Mouse (Mus musculus): Measurements from ENCODE around the gene Rasl10b.
A peak's percentile ranks its signal among the peaks of the same experiment; 100 is the strongest.

Gene Rasl10b

DNA sequence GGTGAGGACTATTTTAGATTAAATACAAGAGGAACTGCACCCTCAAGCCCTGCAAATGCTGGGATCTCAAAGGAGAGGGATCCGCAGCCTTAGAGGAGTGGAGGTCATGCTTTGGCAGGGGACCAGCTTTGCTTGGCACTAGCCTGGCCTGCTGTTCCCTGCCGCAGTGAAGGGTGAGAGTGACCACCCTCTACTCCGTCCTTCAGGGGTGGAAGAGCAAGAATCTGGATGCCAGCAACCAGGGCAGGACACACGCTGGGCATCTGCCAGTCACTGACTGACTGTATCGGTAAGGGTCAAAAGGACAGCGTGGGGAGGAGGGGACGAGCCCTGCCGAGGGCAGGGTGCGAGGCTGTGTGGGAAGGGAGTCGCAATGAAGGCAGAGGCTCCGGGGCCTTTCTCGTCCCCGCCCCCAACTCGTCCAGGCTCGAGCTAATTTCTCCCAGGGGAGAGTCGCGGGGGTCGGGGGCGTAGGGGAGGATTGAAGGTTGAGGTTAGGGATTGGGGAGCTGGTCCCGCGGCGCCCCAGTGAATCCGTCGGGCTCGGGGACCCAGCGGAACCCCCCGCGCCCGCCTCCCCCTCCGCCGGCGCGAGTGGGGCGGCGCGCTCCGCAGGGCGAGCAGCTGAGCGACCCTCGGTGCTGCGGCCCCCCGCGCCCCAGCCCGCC lies at the start of gene Rasl10b:
Rasl10b (plus strand) TSS at position 51 of the 668 bp plus-strand sequence.
- DNase-seq (ENCODE audit: low spot score): no peak

DNA sequence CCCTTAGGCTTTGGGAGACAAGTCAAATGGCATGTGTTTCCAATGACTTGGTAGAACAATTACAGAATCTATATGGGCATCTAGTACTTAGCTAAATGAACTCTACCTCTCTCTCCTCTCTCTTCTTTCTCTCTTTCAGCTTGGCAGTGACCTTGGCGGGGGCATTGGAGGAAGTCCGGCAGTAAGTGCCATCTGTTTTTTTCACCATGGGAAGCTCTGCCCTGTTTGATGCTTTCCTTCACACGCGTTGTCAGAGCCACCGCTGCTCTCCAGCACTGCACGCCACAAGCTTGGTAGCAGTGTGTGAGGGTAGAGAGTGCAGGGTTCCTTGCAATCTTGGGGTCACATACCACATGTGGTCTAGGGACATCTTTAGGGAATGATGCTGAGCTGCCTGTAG lies 44.3 kb upstream of the Rasl10b start:
- no peak for DNase-seq (ENCODE audit: low spot score)

DNA sequence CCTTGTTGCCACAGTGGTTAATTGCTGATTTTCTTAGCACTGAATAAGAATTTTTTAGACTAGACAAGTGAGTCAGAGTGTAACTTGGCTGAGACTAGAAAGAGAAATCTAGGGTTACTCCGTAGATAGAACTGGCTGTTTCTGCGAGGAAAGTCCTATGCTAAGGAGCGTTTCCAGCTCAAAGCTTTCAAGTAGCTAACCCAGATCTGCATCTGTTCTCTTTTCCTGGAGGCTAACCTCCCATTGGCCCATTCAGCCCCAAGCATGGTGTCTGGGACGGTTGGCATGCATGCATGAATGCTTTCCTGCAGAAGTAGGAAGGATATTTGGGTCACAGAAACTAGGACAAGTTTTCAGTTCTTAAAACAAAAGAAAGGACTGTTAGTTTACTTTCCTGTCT lies 37.7 kb upstream of the Rasl10b start:
- no peak for DNase-seq (ENCODE audit: low spot score)

DNA sequence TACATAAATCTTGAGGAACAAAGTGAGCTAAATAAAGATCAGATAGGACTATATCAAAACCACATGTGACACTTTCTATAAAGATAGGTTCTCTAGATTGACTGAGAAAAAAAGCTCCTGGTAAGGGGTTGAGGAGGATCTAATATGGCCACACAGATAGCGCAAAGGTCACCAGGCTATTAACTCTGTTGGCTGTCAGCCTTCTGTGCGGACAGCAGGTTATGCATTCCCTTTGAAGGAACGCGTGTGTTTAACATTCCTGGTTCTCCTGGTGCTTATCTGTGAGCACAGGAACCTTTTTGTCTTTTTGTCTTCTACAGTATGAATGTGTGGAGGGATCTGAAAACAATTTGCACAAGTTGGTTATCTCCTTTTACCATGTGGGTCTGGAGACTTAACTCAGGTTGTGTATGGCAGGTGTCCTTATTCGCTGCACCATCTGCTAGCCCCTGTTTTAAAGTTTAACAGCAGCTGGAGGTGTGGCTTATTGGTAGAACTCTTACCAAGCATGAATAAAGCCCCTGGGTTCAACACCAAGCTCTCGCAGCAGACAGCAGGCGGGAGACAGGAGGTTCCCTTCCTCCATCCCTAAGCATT lies 29.1 kb upstream of the Rasl10b start:
- no peak for DNase-seq (ENCODE audit: low spot score)

DNA sequence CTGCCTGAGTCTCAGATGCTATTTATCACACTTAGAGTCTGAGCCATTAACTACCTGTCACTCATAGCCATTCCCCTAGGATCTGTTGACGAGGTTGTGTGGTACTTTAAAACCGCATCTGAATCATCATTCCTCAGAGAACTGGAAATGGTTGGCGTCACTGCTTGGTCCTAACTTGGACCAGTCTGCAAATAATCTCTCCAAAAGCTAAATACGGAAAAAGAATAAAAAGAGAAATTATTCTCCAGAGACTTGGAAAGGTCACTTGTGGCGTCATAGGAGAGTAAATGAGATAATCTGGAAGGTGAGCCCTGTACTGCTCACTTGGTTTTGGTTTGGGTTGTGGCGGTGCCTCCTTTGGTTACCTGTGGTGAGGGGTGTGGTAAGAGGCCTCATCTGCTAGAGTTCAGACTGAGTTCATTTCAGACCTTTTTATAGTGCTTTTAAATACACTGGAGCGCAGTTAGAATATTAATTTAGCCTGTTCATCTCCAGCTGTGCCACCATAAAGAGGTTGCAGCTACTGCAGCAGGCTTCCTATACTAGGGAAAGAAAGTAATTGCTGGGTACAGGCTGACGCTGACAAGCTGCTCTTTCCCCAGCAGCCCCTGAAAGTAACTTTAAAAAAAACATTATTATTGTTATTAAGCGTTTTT lies 25.9 kb upstream of the Rasl10b start:
- no peak for DNase-seq (ENCODE audit: low spot score)

DNA sequence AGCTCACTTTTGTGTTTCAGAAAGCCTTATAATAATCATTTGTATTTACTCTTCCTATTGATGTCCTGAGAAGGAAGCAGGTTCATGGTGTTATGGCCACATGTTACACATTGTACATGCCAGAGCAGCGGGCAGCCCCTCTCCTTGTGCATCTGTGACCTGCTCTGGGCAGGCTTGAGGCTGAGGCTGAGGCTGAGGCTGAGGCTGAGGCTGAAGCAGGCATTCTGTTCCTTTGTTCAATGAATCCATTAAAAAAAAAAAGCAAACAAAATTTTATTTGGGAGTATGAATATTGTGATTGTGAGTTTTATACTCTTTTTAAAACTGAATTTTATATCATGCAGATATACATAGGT lies 25.4 kb upstream of the Rasl10b start:
- no peak for DNase-seq (ENCODE audit: low spot score)

DNA sequence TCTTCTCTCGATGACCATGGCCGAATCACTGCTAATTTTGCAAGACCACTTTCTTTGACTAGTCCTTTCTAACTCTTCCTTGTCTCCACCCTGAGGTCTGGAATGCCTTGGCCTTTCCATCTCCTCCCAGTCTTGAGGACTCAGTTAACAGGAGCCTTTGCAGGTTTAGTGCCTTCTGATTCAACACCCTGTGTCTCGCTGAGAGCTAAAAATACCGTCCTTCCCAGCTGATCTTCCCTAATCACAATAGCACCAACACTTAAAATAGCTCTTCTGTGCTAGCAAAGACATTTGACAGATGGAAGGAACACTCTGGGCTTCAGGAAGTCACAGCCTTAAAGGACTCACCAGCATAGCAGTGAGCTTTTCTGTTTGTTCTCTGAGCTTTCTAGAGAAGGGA lies 15.9 kb upstream of the Rasl10b start:
- no peak for DNase-seq (ENCODE audit: low spot score)

DNA sequence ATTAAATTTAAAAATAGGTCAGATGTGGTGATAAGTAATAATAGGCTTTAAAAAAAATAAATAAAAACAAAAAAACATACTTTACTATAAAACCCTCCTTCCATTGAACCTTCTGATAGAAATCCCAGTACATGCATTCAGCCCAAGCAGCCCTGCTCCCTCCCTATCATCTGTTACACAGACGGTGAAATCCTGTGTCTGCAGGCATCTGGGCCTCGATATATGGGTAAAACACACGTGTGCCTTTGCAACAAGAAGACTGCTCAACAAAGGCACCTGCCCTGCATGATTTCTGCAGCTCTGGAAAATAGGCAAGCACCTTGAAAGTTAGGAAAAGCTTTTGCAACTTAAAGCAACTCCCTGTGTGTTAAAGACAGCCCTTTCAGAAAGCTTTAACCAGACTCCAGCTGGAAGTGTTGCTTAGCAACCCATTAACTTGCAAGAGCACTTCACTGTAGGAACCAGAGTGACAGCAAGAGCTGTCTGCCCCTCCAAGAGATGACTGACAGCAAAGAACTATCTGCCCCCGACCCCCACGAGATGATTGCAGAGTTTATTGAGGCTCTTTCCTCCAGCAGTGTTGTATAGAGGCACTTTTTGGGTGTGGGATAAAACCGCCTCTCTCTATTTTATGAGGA lies 14.0 kb upstream of the Rasl10b start:
- no peak for DNase-seq (ENCODE audit: low spot score)

DNA sequence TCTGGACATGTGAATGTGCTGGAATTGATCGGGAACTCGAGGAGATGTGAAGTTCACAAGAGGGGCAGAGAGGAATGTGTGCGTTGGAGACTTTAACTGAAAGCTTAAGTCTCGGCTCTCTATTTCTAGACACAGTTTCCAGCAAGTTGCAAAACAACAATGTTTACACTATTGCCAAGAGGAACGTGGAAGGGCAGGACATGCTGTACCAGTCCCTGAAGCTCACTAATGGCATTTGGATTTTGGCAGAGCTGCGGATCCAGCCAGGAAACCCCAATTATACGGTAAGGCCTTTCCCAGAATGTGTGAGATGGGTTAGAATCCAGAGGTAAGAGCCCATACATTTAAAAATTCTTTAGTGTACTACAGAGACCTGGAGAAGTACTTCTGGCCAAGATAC lies 11.3 kb upstream of the Rasl10b start:
- DNase-seq (ENCODE audit: low spot score): no peak

DNA sequence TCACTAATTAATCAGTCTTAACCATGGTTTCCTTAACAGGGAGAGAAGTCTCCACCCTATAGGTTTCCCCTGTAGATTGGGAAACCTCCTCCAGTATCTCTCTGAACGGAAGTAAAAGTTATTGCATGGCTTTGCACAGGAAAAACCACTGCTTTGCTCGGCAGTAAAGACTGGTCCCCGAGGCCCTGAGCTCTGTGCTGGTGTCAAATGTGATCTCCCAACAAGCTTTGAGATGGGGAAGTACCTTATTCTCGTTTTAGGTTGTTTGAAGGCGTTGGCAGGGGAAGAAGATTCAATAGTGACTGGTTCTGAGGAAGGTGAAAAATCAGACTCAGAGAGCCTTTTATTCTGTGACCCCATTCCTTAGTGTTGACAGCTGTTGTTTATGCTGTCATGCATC lies 10.2 kb upstream of the Rasl10b start:
- no peak for DNase-seq (ENCODE audit: low spot score)

DNA sequence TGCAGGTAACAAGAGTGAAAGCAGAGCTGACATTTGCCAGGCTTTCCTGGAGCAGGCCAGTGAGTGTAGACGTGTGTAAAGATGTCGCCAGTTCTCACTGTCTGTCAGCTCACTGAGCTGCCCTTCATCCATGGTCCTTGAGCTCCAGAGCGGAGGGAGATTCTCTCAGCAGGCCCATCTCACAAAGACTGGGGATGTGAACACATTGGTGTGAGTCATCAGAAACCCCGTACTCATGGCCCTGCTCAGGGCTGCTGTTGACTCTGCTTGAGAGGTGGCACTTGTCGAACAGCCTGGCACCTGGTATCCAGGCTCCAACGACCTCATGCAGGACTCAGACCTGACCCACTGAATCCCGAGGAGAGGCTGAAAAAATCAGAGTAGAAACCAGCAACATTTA lies 5.2 kb upstream of the Rasl10b start:
- no peak for DNase-seq (ENCODE audit: low spot score)

DNA sequence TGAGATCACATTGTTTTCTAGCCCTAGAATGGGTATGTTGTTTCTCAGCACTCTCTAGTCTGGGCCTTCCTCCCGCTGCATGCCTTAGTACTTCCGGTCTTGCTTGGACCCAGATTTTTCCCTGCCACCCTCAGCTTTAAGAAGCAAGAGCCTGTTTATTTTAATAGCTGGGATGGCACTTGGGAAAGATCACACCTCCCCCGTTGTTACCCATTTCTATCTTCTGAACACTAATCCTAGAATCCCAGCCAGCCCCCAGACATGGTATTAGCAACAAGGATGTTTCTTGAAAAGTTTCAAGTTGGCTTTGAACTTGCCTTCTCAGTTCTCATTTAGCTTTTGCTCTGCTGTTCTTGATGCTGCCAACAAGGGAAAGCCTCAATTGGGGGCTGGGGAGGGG lies 2.5 kb upstream of the Rasl10b start:
- DNase-seq (ENCODE audit: low spot score): no peak

DNA sequence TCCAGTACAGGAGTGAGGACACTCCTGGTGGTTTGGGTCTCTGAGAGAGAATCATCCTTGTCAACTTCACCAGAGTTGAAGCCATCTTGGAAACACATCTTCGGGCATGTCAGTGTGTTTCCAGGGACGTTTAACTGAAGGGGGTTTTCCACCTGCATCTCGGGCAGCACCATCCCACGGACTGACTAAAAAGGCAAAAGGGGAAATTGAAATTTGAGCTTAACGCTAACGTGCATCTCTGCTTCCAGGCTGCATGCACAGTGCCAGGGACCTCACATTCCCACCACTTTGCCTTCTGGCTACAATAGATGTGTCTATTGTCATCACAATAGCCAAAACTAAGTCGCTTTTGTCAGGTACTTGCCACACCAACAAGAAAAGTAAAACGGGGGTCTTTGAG lies 695 bp upstream of the Rasl10b start:
- DNase-seq (ENCODE audit: low spot score): no peak

DNA sequence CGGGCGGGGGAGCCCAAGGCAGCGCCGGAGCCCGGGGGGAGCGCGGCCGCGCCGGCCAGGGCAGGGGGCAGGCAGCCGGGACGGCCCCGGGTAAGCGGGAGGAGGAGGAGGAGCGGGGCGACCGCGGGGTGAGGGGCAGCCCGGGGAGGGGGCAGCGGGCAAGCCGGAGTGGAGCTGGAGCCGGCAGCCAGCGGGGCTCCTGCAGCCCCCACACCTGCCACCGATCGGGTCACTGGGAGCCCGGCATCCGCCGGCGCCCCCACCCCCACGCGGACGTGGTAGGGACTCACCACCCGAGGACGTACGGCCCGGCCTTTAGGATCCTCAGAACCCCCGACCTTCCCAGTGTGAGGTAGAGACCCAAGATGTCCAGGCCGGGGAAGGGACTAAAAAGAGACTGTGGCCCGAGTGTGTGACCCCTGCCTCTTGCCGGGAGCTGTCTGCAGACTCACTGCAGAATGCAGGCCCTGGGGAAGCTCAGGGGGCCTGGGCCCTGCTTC lies 905 bp downstream of the Rasl10b start:
- no peak for DNase-seq (ENCODE audit: low spot score)

DNA sequence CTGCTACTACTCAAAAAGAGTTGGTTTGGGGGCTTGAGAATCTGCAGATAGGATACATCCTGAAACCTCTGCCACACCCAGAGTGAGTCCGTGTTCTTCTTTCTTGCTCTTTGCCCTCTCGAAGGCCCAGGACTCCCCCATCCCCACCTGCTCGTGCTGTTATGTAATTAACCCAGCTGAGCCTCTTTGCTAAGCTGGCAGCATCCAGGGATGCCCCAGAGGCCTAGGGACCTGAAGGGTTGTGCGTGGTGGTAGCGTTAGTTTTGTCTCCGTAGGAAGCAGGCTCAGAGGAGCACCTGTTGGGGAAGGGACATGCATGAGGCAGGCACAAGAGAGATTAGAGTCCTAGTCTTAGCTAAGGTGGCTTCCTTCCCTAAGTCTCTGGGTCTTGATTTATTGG lies 1.6 kb downstream of the Rasl10b start:
- DNase-seq (ENCODE audit: low spot score): no peak

DNA sequence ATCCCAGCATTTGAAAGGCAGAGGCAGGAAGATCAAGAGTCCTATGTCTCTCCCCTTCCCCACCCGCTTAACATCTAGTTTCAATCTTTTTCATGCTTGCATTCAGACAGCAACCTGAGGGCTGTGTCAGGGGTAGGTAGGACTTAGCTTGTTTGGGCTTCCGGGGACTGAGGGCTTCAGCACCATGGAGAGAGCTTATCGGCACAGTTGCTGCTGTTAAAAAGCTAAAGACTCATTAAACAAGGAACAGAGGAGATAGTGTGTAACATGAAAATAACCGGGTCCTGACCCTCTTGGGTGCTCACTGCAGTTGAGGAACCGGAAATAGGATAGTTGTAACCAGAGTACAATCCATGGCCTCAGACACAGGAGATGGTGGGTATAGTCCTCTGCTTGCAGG lies 8.1 kb downstream of the Rasl10b start:
- DNase-seq (ENCODE audit: low spot score): peak; percentile 44

DNA sequence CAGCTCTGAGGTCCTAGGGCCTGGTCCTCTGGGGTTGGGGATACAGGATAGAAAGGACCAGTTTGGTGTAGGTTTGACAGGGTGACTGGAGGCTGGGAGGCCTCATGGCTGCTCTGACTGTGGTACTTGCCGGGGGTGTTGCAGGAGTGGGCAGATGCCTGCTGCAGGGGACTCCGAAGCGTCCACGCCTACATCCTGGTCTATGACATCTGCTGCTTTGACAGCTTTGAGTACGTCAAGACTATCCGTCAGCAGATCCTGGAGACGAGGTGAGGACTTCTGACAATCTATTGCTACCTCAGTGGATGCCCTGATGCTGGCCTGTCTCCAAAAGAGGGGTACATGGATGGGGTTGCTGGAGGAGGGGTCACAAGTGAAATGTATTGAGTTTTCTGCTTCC lies 8.8 kb downstream of the Rasl10b start:
- DNase-seq (ENCODE audit: low spot score): no peak

DNA sequence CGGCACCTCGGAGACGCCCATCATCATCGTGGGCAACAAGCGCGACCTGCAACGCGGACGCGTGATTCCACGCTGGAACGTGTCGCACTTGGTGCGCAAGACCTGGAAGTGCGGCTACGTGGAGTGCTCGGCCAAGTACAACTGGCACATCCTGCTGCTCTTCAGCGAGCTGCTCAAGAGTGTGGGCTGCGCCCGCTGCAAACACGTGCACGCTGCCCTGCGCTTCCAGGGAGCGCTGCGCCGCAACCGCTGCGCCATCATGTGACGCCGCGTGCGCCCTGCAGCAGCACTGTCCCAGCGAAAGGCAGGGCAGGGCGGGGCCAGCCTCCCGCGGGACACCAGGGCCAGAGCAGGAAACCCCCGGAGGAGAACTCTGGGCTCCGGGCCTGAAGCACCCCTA lies 9.6 kb downstream of the Rasl10b start:
- no peak for DNase-seq (ENCODE audit: low spot score)

DNA sequence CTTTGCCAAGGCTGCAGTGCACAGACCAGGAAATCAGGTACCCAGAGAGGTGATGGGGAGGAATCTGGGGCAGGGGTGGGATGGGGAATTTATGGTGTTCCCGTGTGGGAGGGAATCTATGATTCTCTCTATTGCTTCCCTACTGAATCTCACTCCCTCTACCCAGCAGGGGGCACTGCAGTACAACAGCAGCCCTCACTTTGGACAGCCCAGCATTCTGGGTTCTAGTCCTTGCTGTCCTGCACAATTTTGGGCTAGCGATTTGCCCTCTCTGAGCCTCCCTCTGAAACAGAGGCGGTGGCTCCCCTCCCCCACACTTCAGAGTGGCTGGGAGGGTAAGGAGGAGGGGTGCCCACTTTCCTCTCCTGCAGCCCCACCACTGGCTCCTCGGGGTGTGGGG lies 11.4 kb downstream of the Rasl10b start:
- DNase-seq (ENCODE audit: low spot score): no peak

DNA sequence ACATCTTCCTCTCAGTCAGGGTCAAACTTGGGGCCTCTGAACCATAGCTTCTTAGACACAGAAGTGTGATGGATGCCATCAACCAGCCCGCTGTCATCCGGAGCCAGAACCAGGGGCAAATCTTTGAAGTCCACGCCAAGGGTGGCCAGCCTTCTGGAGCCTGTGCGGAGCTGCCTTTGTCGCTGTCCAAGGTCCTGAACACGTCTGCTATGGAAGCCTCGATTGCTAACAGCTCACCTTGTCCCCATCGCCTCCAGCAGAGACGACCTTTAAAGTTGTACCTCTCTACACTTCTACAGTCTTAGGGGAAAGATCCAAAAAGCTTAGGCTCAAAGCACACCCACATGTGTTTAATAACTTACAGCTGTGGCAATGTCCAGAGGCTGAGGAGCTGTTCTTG lies 12.4 kb downstream of the Rasl10b start:
- DNase-seq (ENCODE audit: low spot score): peak; percentile 63

DNA sequence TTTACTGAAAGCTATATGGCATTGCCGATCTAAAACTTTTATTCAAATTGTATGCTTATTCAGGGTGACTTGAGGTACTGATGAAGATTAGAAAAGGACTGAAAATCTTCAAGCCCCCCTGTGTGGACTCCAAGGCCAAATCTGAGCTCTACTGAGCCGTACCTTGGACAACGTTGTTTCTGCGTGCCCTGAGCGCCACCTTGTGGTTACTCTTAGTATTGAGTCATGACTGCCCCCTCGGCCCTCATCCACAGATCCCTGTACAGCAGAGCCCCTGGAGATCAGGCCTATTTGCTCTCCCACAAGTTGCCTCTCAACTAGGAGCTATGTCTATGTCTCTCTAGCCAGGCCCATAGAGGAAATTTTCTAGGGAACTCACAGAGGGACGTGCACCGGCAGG lies 15.7 kb downstream of the Rasl10b start:
- peak; percentile 69 for DNase-seq (ENCODE audit: low spot score)

DNA sequence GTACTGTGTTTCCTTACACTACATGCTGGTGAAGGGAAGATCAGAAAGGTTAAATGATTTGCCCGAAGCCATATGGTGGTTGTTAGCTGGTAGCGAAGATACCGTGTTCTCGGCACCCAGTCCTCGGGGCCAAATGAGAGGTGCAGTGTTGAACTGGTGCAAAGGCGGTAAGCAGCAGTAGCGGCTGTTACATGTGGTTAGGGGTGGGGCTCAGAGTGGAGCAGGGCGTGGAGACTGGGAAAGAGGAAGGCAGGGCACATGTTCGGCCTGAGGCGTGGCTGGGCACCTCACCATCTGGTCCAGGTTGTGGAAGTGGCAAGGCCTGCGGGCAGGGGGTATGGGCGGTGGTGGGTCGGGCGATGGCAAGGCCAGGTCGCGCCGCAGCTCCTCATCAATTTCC lies 18.0 kb downstream of the Rasl10b start:
- DNase-seq (ENCODE audit: low spot score): no peak

DNA sequence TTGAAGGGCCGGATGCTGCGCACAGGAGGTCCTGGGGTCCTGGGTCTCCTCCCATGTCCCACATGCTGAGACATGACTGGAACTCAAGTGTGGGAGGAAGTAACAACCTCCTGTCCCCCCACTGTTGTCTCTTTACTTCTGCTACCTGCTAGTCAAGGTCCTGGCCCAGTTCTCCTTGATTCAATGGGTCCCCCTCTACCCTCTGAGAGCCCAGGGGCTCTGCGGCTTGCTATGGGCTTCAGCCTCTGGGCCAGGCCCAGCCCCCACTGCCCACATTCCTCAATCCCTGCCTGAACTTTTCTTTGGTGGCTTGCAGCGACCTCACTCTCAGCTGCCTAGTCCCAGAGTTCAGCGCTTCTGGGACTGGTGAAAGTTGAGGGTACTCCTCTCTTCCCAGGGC lies 20.4 kb downstream of the Rasl10b start, which contains the start of gene Gas2l2:
Gas2l2 (minus strand) TSS at position 101 of the 400 bp plus-strand sequence.
- DNase-seq (ENCODE audit: low spot score): no peak

Measured in ovary, postnatal 14 days (tissue).